Mouse (Mus musculus): ENCODE data around the gene Spata45.
A peak's percentile ranks its signal among the peaks of the same experiment; 100 is the strongest.
"Not testable (repeated sequence)": the region's sequence is repeated elsewhere in the genome, so short reads cannot be mapped to it uniquely, and the experiment has no call there.

Spata45 gene

GRCm38 (mm10) chr1:191036554-191037334 is at the start of gene Spata45:
Spata45 (plus strand) TSS chr1:191036639.
- no peak for DNase-seq (ENCODE audit: low read depth)

- no peak for DNase-seq (ENCODE audit: low read depth)
Measured at GRCm38 (mm10) chr1:190989437-190990082, 46.9 kb upstream of the Spata45 start.

GRCm38 (mm10) chr1:190995548-190995947 is 40.9 kb upstream of the Spata45 start:
- no peak for DNase-seq (ENCODE audit: low read depth)

- no peak for DNase-seq (ENCODE audit: low read depth)
Measured at GRCm38 (mm10) chr1:190996346-190996877, 40.0 kb upstream of the Spata45 start.

GRCm38 (mm10) chr1:190998027-190998426 is 38.4 kb upstream of the Spata45 start:
- no peak for DNase-seq (ENCODE audit: low read depth)

GRCm38 (mm10) chr1:191000686-191001085 is 35.8 kb upstream of the Spata45 start:
- DNase-seq (ENCODE audit: low read depth) = no peak

- no peak for DNase-seq (ENCODE audit: low read depth)
Measured at GRCm38 (mm10) chr1:191002201-191002600, 34.2 kb upstream of the Spata45 start.

- DNase-seq (ENCODE audit: low read depth) = peak; percentile 23
Measured at GRCm38 (mm10) chr1:191008707-191009106, 27.7 kb upstream of the Spata45 start.

GRCm38 (mm10) chr1:191014271-191014670 is 22.2 kb upstream of the Spata45 start:
- no peak for DNase-seq (ENCODE audit: low read depth)

- no peak for DNase-seq (ENCODE audit: low read depth)
Measured at GRCm38 (mm10) chr1:191019803-191020202, 16.6 kb upstream of the Spata45 start.

- DNase-seq (ENCODE audit: low read depth) = no peak
Measured at GRCm38 (mm10) chr1:191020217-191020924, 16.1 kb upstream of the Spata45 start.

- no peak for DNase-seq (ENCODE audit: low read depth)
Measured at GRCm38 (mm10) chr1:191021016-191021415, 15.4 kb upstream of the Spata45 start.

GRCm38 (mm10) chr1:191023140-191023539 is 13.3 kb upstream of the Spata45 start:
- no peak for DNase-seq (ENCODE audit: low read depth)

- DNase-seq (ENCODE audit: low read depth) = not testable (repeated sequence)
Measured at GRCm38 (mm10) chr1:191023806-191024205, 12.6 kb upstream of the Spata45 start.

GRCm38 (mm10) chr1:191025016-191026012 is 11.1 kb upstream of the Spata45 start:
- no peak for DNase-seq (ENCODE audit: low read depth)

GRCm38 (mm10) chr1:191026021-191026713 is 10.3 kb upstream of the Spata45 start, which contains the start of gene Flvcr1:
Flvcr1 (minus strand) TSS chr1:191026158.
- peak; percentile 99 for DNase-seq (ENCODE audit: low read depth)

GRCm38 (mm10) chr1:191030182-191030581 is 6.3 kb upstream of the Spata45 start:
- no peak for DNase-seq (ENCODE audit: low read depth)

GRCm38 (mm10) chr1:191030922-191031425 is 5.5 kb upstream of the Spata45 start:
- DNase-seq (ENCODE audit: low read depth) = not testable (repeated sequence)

GRCm38 (mm10) chr1:191035649-191036048 is 790 bp upstream of the Spata45 start:
- no peak for DNase-seq (ENCODE audit: low read depth)

GRCm38 (mm10) chr1:191037999-191038398 is 1.6 kb downstream of the Spata45 start:
- no peak for DNase-seq (ENCODE audit: low read depth)

Measured in naive thymus-derived CD4-positive, alpha-beta T cell, adult 2 months (primary cell).